Mouse (Mus musculus) adrenal gland, adult 10 weeks (tissue): ENCODE data around the gene Dyrk4. TPM values are rescaled to one million over a fixed set of nuclear protein-coding genes. Genes with fewer than 3 reads are reported as not detected.

Experiments
- polyA plus RNA-seq: library from polyadenylated mRNA; stranded (reverse); fragments of 350-450 nt; fragmentation: Illumina TruSeq; extraction: RNeasy Lipid Tissue Mini Kit (QIAGEN cat#74804); gene quantifications from one replicate; pipeline ENCODE4 v1.2.3, GENCODE M21; 2014; ENCODE audit warnings: low read depth, low replicate concordance

Dyrk4 gene
- polyA plus RNA-seq, result not detected

DNA sequence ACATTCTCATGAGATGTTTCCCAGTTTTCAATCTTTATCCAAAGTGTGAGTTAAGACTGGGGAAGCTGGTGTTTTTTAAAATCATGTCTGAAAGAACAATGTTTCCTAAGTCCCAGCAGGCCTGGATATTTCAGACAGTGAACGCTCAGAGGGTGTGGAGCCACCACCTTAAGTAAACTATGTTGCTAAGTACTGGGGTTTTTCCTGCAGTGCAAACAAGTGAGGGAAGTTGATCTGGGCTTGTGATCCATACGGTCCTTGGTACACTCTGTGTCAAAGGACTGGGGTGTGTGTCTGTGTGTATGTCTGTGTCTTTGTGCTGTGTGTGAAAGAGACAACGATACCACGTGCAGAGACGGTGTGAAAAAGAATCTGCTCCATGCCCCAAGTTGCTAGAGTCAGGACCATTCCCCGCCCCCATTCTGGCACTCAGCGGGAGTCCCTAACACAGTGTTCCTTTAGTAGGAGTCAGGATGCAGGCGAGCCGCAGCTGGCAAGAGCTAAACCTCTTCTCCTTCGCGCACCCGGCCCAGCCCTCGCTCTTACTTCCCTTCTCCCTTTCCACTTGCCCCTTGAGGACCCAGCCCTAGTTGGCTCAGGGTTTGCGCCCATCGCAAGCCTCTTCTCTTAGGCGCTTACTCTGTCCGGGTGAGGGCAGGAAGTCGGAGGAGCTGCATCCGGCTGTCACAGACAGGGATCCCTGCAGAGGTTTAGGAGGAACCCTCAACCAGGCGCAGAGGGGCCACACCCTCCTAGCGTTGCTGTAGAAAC, at the start of gene Dyrk4:
Dyrk4 (minus strand) TSS at position 729 of the 771 bp plus-strand sequence.

DNA sequence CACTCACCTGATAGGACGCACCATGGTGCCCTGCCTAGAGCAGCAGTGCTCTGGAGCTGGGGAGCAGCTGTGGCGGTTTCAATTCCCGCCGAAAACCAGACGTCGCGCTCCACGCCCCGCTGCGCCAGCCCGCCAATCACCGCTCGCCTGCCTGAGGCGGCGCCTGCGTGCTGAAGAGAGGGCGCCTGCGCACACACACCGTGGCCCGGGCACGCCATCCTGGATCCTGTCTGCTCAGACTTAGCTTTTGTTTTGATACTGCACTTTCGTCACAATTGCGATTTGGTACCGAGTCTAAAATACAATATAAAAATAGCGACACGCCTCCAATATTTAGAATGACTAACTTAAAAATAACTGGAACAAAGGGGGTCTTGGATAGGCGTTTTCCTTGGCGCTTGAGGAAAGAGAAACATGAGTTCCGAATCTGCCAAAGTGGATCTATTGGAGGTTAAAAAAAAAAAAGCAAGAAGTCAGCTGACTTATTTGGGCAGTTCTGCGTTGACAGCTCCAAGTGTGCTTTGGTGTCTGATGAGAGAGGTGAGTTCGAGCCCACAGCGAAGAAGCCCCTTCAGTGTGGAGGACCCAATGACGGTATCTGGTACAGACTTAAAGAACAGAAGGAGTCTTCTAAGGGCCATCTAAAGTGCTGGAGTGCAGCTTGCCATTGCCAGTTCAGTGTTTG, 18.0 kb upstream of the Dyrk4 start, which contains the start of the genes Rad51ap1 and D6Wsu163e:
Rad51ap1 (minus strand) TSS at position 101 of the 685 bp plus-strand sequence.
D6Wsu163e (plus strand) TSS at position 476 of the 685 bp plus-strand sequence.

DNA sequence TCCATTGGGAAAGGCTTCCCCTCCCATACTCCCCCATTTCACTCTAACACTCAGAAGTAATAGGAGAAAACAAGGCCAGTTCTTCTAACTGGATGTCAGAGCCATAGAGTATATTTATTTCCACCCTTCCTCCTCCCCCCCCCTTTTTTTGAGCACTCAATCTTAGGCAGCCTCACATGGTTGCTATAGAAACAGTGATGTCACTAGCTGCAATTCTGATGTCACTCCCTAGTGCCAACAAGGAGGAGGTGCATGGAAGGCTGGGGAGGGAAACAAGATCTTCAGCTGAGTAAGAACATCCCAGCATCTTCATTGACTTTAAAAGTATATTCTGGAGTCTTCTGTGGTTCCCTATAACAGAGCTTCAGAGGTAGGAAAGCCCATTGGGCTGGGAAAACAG, 68.8 kb downstream of the Dyrk4 start, which contains the start of gene Akap3:
Akap3 (plus strand) TSS at position 218 of the 400 bp plus-strand sequence.

DNA sequence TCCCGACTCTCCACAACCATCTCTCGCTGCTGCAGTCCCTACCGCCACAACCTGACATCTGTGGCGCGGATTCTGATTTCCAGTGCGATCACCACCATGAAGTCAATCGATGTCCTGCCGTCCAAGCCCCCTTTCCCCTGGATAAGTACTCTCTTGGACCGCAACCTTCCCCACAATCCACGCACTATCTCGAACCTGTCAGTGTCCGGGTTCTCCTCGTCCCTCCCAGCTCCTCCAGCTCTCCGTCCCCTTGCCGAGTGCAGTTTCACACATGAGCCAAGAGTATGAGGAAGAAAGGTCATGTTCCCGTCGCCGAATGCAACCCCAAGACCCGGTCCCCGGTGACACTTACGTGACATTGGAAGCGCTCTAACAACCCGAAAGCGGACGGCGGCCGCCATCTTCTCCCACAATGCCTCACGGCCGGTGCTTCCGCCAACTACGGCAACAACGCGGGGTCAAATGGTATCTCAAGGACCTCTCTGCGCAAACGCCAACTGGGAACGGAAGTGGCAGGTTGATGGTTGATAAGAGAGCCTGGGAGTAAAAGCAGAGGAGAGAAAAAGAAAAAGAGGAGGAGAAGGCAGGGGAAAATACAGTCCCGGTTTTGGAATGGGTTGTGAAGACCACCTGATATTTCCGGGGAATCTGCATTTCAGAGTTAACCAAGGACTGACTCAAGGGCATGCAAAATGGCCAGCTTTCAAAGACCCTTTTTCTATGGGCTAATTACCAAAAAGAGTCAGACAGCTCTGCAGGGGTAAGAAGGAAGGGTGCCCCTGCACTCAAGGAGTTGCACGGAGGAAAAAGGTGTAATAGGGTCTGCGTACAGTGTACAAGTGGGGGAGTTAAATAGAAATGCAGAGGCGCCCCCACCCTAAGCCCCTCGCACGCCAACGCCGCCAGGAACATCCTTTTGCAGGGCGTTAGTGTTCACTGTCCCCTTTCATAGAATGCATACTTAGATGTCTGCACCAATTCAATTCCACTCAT, 72.6 kb downstream of the Dyrk4 start, which contains the start of gene Ndufa9:
Ndufa9 (minus strand) TSS at position 425 of the 993 bp plus-strand sequence.

Other genes with a start within 250 kb of the Dyrk4 start
- gene Kcna6, start 181.2 kb downstream of the Dyrk4 start, polyA plus RNA-seq, result 0.93 TPM
- gene Ndufa9, start 72.7 kb downstream of the Dyrk4 start, polyA plus RNA-seq, result 103 TPM
- not detected for gene Akap3, start 68.7 kb downstream of the Dyrk4 start, polyA plus RNA-seq
- gene Rad51ap1, start 17.7 kb upstream of the Dyrk4 start, polyA plus RNA-seq, result 5.5 TPM
- gene D6Wsu163e, start 18.1 kb upstream of the Dyrk4 start, polyA plus RNA-seq, result 23.9 TPM
- not detected for gene Fgf6, start 93.7 kb upstream of the Dyrk4 start, polyA plus RNA-seq
- not detected for gene Fgf23, start 151.1 kb upstream of the Dyrk4 start, polyA plus RNA-seq
- 11.8 TPM for gene Tigar, start 187.7 kb upstream of the Dyrk4 start, polyA plus RNA-seq
- gene Ccnd2, start 230.4 kb upstream of the Dyrk4 start, polyA plus RNA-seq, result 243 TPM